Mouse (Mus musculus): Measurements from ENCODE around the gene Ralgps1.
A peak's percentile ranks its signal among the peaks of the same experiment; 100 is the strongest.
"Not testable (repeated sequence)": the region's sequence is repeated elsewhere in the genome, so short reads cannot be mapped to it uniquely, and the experiment has no call there.

Gene Ralgps1

GRCm38 (mm10) chr2:33134766-33135490 is 236.4 kb downstream of the Ralgps1 start:
- no peak for DNase-seq (ENCODE audit: low spot score)

- no peak for DNase-seq (ENCODE audit: low spot score)
Observed at GRCm38 (mm10) chr2:33132306-33132705, 239.0 kb downstream of the Ralgps1 start.

DNA sequence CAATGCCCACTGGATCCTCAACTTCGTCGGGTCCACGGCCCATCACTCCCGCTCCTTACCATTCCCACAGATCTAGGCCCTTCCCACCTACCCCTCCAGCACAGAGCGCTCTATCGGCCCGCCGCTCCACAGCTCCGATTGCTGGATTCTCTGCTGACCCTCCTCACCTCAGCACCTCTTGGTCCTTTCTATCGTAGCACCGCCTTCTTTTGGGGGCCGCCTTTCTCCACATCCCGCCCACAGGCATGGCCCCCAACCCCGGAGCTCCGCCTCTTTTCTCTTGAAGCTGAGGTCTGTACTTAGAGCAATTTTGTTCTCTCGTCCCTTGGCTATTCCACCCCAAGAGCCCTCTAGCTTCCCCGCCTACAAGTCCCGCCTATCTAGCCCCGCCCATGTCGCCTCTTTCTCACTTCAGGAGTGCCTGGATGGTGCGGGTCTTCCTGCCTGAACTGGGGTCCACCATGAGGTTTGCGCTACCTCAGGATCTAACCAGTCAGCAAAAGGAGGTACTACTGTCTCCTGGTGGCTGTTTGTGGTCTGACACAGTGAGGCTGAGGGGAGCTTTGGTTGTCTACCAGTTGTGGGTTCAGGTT is 239.7 kb downstream of the Ralgps1 start, which contains the start of gene Garnl3:
Garnl3 (minus strand) TSS at position 155 of the 593 bp plus-strand sequence.
- peak; percentile 75 for DNase-seq (ENCODE audit: low spot score)

DNA sequence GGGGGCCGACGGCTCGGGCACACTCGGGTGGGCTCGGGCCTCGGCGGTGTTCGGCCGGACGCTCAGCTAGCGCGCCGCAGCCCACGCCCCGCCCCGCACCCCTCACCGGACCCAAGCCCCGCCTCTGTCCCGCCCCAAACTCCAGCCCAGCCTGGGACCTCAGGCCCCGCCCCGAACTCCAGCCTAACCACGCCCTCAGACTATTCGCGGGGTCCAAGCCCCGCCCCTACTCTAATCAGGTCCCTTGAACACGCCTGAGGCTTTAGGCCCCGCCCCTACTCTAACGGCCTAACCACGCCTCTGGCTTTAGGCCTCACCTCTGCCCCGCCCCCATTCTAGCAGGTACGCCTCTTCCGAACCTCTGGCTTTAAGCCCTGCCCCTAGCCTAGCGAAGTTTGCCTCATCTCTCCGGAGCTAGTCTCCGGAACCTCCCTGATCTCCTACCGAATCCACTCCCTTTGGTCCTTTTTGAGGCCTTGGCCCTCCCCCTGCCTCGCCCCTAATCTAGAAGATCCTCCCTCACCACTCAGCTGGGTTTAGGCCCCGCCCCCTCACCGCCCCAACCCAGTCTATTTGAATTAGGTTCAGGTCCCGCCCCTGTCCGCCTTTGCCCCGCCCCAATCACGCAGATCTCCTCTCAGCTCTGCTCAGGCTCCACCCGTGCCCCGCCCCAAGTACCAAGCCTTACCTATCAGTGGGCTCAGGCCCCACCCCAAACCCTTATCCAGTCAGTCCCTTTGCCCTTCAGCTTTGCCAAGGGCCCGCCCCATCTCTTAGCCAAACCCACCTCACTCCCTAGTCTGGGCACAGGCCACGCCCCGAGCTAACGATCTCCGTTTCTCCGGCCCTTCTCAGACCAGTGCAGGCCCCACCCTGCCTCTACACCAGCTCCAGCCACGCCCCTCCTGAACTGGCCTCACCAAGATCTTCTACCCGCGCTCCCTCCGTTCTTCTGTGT is 240.5 kb downstream of the Ralgps1 start:
- peak; percentile 97 for DNase-seq (ENCODE audit: low spot score)

- no peak for DNase-seq (ENCODE audit: low spot score)
Observed at GRCm38 (mm10) chr2:33130141-33130525, 241.2 kb downstream of the Ralgps1 start.

DNA sequence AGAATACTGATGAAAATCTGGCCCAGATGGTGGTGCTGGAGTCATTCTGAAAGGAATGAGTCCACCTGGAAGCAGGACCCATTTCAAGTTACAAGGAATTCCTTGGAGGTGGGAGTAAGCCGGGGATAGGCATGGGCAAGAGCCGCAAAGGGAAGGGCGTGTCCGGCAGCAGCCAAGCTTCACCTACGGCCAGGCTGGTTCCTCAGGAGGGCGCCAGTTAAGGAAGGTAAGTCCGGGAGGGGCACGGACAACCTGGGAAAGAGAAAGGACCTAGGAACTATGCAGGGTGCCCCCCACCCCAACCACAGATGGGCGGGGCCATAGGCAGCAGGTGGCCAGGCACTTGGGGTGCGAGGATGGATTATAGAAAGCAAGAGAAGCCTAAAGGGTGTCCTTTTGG is 241.6 kb downstream of the Ralgps1 start:
- DNase-seq (ENCODE audit: low spot score), result peak; percentile 22

- DNase-seq (ENCODE audit: low spot score), result no peak
Observed at GRCm38 (mm10) chr2:33129005-33129404, 242.3 kb downstream of the Ralgps1 start.

GRCm38 (mm10) chr2:33127271-33127670 is 244.0 kb downstream of the Ralgps1 start:
- DNase-seq (ENCODE audit: low spot score), result no peak

GRCm38 (mm10) chr2:33122856-33123255 is 248.4 kb downstream of the Ralgps1 start:
- no peak for DNase-seq (ENCODE audit: low spot score)

GRCm38 (mm10) chr2:33100536-33100935 is 270.8 kb downstream of the Ralgps1 start:
- DNase-seq (ENCODE audit: low spot score), result no peak

- not testable (repeated sequence) for DNase-seq (ENCODE audit: low spot score)
Observed at GRCm38 (mm10) chr2:33097326-33097725, 274.0 kb downstream of the Ralgps1 start.

DNA sequence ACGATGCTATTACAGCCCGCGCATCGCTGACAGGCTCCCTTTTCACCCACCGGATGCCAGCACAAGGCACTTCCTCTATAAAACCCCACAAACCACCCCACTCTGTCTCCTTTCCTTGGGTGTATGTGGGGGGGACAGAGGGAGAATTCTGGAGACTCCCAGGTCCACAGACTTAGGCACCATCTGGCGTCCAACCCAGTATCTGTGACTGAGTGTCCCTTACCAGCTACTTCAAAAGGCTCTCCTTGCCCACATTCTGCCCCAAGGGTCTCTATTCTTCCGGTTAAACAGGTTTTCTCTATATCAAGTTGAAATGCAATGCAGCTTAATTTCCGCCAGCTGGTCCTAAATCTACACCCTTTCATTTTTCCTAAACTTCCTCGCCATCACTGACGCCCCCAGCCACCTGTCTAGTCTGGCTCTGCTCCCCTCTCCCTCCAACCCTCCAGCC is 276.0 kb downstream of the Ralgps1 start:
- no peak for DNase-seq (ENCODE audit: low spot score)

DNA sequence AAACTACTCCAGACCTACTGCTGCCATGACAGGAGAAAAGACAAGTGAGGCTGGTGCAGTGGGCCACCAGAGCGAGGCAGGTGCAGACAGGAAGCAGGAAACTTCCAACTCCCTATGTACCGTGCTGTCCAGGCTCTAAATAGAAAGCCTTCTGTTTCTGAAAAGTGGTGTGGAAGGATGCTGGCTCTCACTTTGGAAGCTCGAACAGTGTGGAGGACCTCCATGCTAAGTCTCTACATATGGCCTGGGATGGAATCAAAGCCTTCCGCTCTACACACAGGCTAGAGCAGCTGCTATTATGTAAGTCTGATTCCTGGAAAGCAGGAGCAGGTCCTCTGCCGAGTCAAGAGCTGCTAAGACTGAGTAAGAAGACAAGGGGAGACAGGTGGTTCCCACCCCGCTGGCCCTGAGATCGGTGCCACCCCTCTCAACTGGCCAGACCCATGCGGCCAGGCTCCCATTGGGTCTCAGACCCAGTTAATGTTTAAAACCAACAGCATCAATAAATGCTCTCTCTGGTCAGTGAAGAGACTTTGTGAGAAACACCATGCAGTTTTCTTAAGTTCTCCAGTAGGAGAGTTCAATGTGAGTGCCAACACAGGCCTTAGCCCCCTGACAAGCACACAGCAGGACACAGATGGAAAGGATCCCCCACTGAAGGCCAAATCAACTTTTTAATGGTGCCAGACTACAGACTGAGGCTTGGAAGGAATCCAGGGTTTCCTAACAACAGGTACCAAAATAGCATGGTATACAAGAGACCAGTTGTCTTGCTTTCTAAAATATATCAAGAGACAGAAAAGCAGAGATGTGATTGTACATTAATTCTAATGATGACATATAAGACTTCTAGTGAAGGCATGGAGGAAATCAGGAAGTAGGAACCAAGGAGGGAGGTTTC is 280.4 kb downstream of the Ralgps1 start:
- DNase-seq (ENCODE audit: low spot score), result no peak

- DNase-seq (ENCODE audit: low spot score), result not testable (repeated sequence)
Observed at GRCm38 (mm10) chr2:33090033-33090400, 281.3 kb downstream of the Ralgps1 start.

- no peak for DNase-seq (ENCODE audit: low spot score)
Observed at GRCm38 (mm10) chr2:33089356-33090032, 281.8 kb downstream of the Ralgps1 start.

GRCm38 (mm10) chr2:33086671-33087363 is 284.5 kb downstream of the Ralgps1 start:
- no peak for DNase-seq (ENCODE audit: low spot score)

GRCm38 (mm10) chr2:33086016-33086596 is 285.2 kb downstream of the Ralgps1 start:
- no peak for DNase-seq (ENCODE audit: low spot score)

- no peak for DNase-seq (ENCODE audit: low spot score)
Observed at GRCm38 (mm10) chr2:33084221-33084620, 287.1 kb downstream of the Ralgps1 start.
